11 mouse cellular contexts compared by ENCODE assay signal in the genomic region with DNA sequence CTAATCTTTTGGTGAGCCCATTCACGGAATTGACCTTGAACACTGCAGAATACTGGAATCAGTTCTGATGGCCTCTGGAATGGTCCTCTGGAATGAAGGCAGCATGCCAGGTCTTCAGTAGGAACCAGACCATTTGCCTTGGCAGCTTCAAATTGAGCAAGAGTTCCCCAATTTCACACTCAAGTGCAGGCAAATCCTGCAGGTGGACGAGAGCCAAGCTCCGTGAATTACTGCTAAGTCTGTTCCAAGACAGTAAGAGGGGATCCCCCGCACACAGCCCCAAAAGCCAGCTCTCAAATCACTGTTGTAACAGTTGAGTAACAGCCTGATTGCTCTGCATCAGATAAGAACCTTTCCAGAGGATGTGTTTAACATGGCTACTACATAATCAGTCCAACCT. TPM values are rescaled to one million over a fixed set of nuclear protein-coding genes. Genes with fewer than 3 reads are reported as not detected.
DNase-seq lines count a peak whose midpoint lies in the region; ATAC-seq lines count a peak whose summit lies in the region.
"Had no signal": no experiment of that assay in that cellular context is flagged by ENCODE, and none has a peak within 500 bp of the region (broad histone marks: within the 10 kb centered on the region; RNA-seq: fewer than 3 reads in every experiment).

No protein-coding gene starts in this region.

- no peak overlapping the region for H3K4me3 ChIP-seq in heart, embryonic 12.5 days
- no peak overlapping the region for H3K4me3 ChIP-seq in neural tube, embryonic 15.5 days (replicated peaks)
- H3K4me3 ChIP-seq: liver, embryonic 15.5 days had no signal

- no peak for ATAC-seq in heart, embryonic 12.5 days (ENCODE audit: insufficient number of reproducible peaks, low FRiP score)
- ATAC-seq in neural tube, embryonic 15.5 days (ENCODE audit: low FRiP score): no peak
- no peak for ATAC-seq in activated CD4-positive, CD25-positive, alpha-beta regulatory T cell, adult 4 months
- ATAC-seq: inflammation-experienced regulatory T-cells, adult 6 months had no signal

- DNase-seq in heart, adult 11 months: peak; percentile 60
- DNase-seq in neural tube, embryonic 10.5 days (ENCODE audit: extremely low spot score, low spot score): peak; percentile 6
- DNase-seq in fibroblast of lung, adult 2 months (ENCODE audit: low read depth): peak; percentile 6
- no peak for DNase-seq in thymus, postnatal 25 days
- DNase-seq: right cerebral cortex, postnatal 14 days had no signal

- H3K9ac ChIP-seq in heart, embryonic 12.5 days: no peak overlapping the region
- no peak overlapping the region for H3K9ac ChIP-seq in neural tube, embryonic 15.5 days (replicated peaks)
- H3K9ac ChIP-seq: liver, embryonic 15.5 days had no signal

- no peaks in the 10 kb centered on the region for H3K4me1 ChIP-seq in heart, embryonic 12.5 days (replicated peaks)
- no peaks in the 10 kb centered on the region for H3K4me1 ChIP-seq in neural tube, embryonic 15.5 days
- H3K4me1 ChIP-seq: liver, embryonic 15.5 days had no signal

- H3K27me3 ChIP-seq in heart, embryonic 12.5 days (replicated peaks): no peaks in the 10 kb centered on the region
- no peaks in the 10 kb centered on the region for H3K27me3 ChIP-seq in neural tube, embryonic 15.5 days (replicated peaks)
- H3K27me3 ChIP-seq: liver, embryonic 15.5 days had no signal

- H3K4me2 ChIP-seq in heart, embryonic 12.5 days: no peak overlapping the region
- H3K4me2 ChIP-seq in neural tube, embryonic 15.5 days: no peak overlapping the region
- H3K4me2 ChIP-seq: liver, embryonic 15.5 days had no signal

- no peaks in the 10 kb centered on the region for H3K9me3 ChIP-seq in heart, embryonic 12.5 days (replicated peaks)
- no peaks in the 10 kb centered on the region for H3K9me3 ChIP-seq in neural tube, embryonic 15.5 days (replicated peaks)
- H3K9me3 ChIP-seq: liver, embryonic 15.5 days had no signal

- no peak overlapping the region for H3K27ac ChIP-seq in heart, embryonic 12.5 days (ENCODE audit: poor library complexity, severe bottlenecking)
- H3K27ac ChIP-seq in neural tube, embryonic 15.5 days (replicated peaks): no peak overlapping the region
- H3K27ac ChIP-seq: liver, embryonic 15.5 days; stomach, postnatal 0 days had no signal

- no peaks in the 10 kb centered on the region for H3K36me3 ChIP-seq in heart, embryonic 12.5 days
- no peaks in the 10 kb centered on the region for H3K36me3 ChIP-seq in neural tube, embryonic 15.5 days
- H3K36me3 ChIP-seq: liver, embryonic 15.5 days had no signal

- WGBS in heart, embryonic 12.5 days: 63% methylated on average over 4 of the region's 4 CpGs
- WGBS in neural tube, embryonic 15.5 days: 80% methylated on average over 4 of the region's 4 CpGs

RNA-seq across cellular contexts. Expression of a gene that starts 42.9 kb away (rescaled TPM):
- 0.15 TPM in 1 of 2 replicates, not detected in the other for polyA plus RNA-seq in heart, embryonic 12.5 days (2016; fragmentation: Nextera tagmentation; extraction: Ambion mirVana)
- 0.46 and 2.0 TPM in 2 replicates for polyA plus RNA-seq in neural tube, embryonic 15.5 days (2015; fragmentation: Nextera tagmentation; extraction: Ambion mirVana)
- polyA plus RNA-seq in activated CD4-positive, CD25-positive, alpha-beta regulatory T cell, adult 4 months (2017; shearing (Covaris generic)): under 1 TPM; 0.11 to 0.20 TPM
